Mouse (Mus musculus) bone marrow, adult 2 months (tissue): ENCODE measurements around the gene Catsper4. TPM values are rescaled to one million over a fixed set of nuclear protein-coding genes. Genes with fewer than 3 reads are reported as not detected.
"Not testable (repeated sequence)": the region's sequence is repeated elsewhere in the genome, so short reads cannot be mapped to it uniquely, and the experiment has no call there.

Experiments used
- H3K27ac ChIP-seq: fragments of 200-500 bp; 2 replicates; pipeline ENCODE4 v1.5.1; 2012; ENCODE audit warnings: low read depth, mild to moderate bottlenecking, control low read depth, inconsistent platforms, low read length; ENCODE audit not compliant: control insufficient read depth, poor library complexity, insufficient read depth
- H3K4me1 ChIP-seq: fragments of 200-500 bp; 2 replicates; pipeline ENCODE4 v1.6.1; 2011; ENCODE audit warnings: low read length; ENCODE audit not compliant: control insufficient read depth, insufficient read depth
- H3K4me3 ChIP-seq: fragments of 200-500 bp; replicated peaks from 2 replicates; pipeline ENCODE3; 2011; ENCODE audit warnings: mild to moderate bottlenecking, low read depth, low read length, control low read depth; ENCODE audit not compliant: control insufficient read depth
- CTCF ChIP-seq: fragments of 200-500 bp; IDR thresholded peaks from 2 replicates; pipeline ENCODE4 v1.5.1; 2011; ENCODE audit warnings: low read length, control low read depth; ENCODE audit not compliant: control insufficient read depth, insufficient read depth
- POLR2A ChIP-seq: fragments of 200-500 bp; IDR thresholded peaks from 2 replicates; pipeline ENCODE4 v1.6.1; 2011; ENCODE audit warnings: low read depth, mild to moderate bottlenecking, control low read depth, low read length, borderline replicate concordance; ENCODE audit not compliant: control insufficient read depth
- WGBS: fragments of 180-500 bp; shearing (Covaris S2); methylation state at CpG from one replicate; pipeline ENCODE4 v1.1.7; 2018; 5-methylcytosine and 5-hydroxymethylcytosine counted together
- polyA plus RNA-seq: library from polyadenylated mRNA; stranded (reverse); fragments of >200 nt; gene quantifications from 2 replicates; pipeline ENCODE4 v1.2.4, GENCODE M21; 2011; ENCODE audit warnings: low replicate concordance; ENCODE audit not compliant: missing spikeins, insufficient read depth, insufficient read length

Gene Catsper4
- polyA plus RNA-seq: not detected in 2 replicates

GRCm38 (mm10) chr4:134227194-134227593, at the start of gene Catsper4:
Gene Catsper4, minus strand, starts transcription at chr4:134227383.
- Histone ChIP-seq H3K4me1 (no peaks in the 10 kb centered on the region), H3K4me3 (no peak within 1 kb of the TSS), H3K27ac (no peak within 1 kb of the TSS)
- WGBS: 75% methylated on average over 8 of the region's 8 CpGs
- TF ChIP-seq POLR2A: no peak
- 0 out of 2 replicates have a peak, but pooled peaks have one; percentile 5 for TF ChIP-seq CTCF

GRCm38 (mm10) chr4:134273417-134274345, 46.5 kb upstream of the Catsper4 start:
- under 1% methylated on average over 14 of the region's 14 CpGs for WGBS
- no peak for TF ChIP-seq POLR2A
- no peak for TF ChIP-seq CTCF
- H3K4me3 ChIP-seq: peak overlapping the region; percentile 27
- no peaks in the 10 kb centered on the region; the same call in 1 of the 2 replicates for H3K4me1 ChIP-seq
- peak overlapping the region; percentile 36 for H3K27ac ChIP-seq

- TF ChIP-seq POLR2A (no peak), CTCF (no peak)
- Histone ChIP-seq H3K27ac (peak overlapping the region; percentile 36), H3K4me1 (no peaks in the 10 kb centered on the region; the same call in 1 of the 2 replicates), H3K4me3 (peak overlapping the region; percentile 16)
- 2% methylated on average over 13 of the region's 13 CpGs for WGBS
These were observed 45.7 kb upstream of the Catsper4 start for GRCm38 (mm10) chr4:134272731-134273416.

- 78% methylated on average over 7 of the region's 7 CpGs for WGBS
- Histone ChIP-seq H3K4me1 (no peaks in the 10 kb centered on the region; the same call in 1 of the 2 replicates), H3K27ac (no peak overlapping the region)
These were observed 44.8 kb upstream of the Catsper4 start for GRCm38 (mm10) chr4:134271979-134272378.

GRCm38 (mm10) chr4:134269622-134270021, 42.4 kb upstream of the Catsper4 start:
- not testable (repeated sequence) for H3K4me3 ChIP-seq, H3K27ac ChIP-seq, H3K4me1 ChIP-seq
- TF ChIP-seq CTCF: 0 out of 2 replicates have a peak, but pooled peaks have one; percentile 18

More at GRCm38 (mm10) chr4:134271979-134272378, 44.8 kb upstream of the Catsper4 start:
- TF ChIP-seq CTCF (no peak), POLR2A (no peak)
- no peak overlapping the region for H3K4me3 ChIP-seq

- 55% methylated on average over 19 of the region's 19 CpGs for WGBS
- Histone ChIP-seq H3K27ac (no peak overlapping the region), H3K4me1 (no peaks in the 10 kb centered on the region; the same call in 1 of the 2 replicates), H3K4me3 (no peak overlapping the region)
- TF ChIP-seq POLR2A (no peak), CTCF (no peak)
These were observed 41.0 kb upstream of the Catsper4 start for GRCm38 (mm10) chr4:134268102-134268655.

GRCm38 (mm10) chr4:134265860-134266585, 38.8 kb upstream of the Catsper4 start:
- Histone ChIP-seq H3K4me3 (no peak overlapping the region), H3K4me1 (no peaks in the 10 kb centered on the region), H3K27ac (no peak overlapping the region)
- TF ChIP-seq CTCF: no peak
- no peak for TF ChIP-seq POLR2A
- 77% methylated on average over 9 of the region's 9 CpGs for WGBS

- 44% methylated on average over 6 of the region's 6 CpGs for WGBS
- H3K27ac ChIP-seq: no peak overlapping the region
- H3K4me3 ChIP-seq: no peak overlapping the region
- no peaks in the 10 kb centered on the region for H3K4me1 ChIP-seq
- TF ChIP-seq CTCF (peak; percentile 85), POLR2A (no peak)
These were observed 36.0 kb upstream of the Catsper4 start for GRCm38 (mm10) chr4:134263191-134263590.
